Mouse (Mus musculus) forebrain, embryonic 13.5 days (tissue): ENCODE measurements around the gene Plpp3. TPM values are rescaled to one million over a fixed set of nuclear protein-coding genes. Genes with fewer than 3 reads are reported as not detected.
A peak's percentile ranks its signal among the peaks of the same experiment; 100 is the strongest.

Experiments used
- ATAC-seq: fragments of 200-750 bp; cut with Nextera tagmentation; 2 replicates; pipeline ENCODE4 v1.8.0; 2017
- H3K27ac ChIP-seq: fragments of 300-500 bp; sonication (generic); 2 replicates; pipeline ENCODE4 v1.5.1; 2015; ENCODE audit warnings: inconsistent platforms, mild to moderate bottlenecking, moderate library complexity
- H3K27me3 ChIP-seq: fragments of 300-500 bp; sonication (generic); 2 replicates; pipeline ENCODE4 v1.6.1; 2015; ENCODE audit warnings: mild to moderate bottlenecking, inconsistent platforms
- H3K36me3 ChIP-seq: fragments of 300-500 bp; sonication (generic); 2 replicates; pipeline ENCODE4 v1.6.1; 2015; ENCODE audit warnings: mild to moderate bottlenecking, inconsistent platforms; ENCODE audit not compliant: poor library complexity, severe bottlenecking
- H3K4me1 ChIP-seq: fragments of 300-500 bp; sonication (generic); 2 replicates; pipeline ENCODE4 v1.6.1; 2015; ENCODE audit warnings: inconsistent platforms
- H3K4me2 ChIP-seq: fragments of 300-500 bp; sonication (generic); 2 replicates; pipeline ENCODE4 v1.6.1; 2015; ENCODE audit warnings: inconsistent platforms, mild to moderate bottlenecking, moderate library complexity
- H3K4me3 ChIP-seq: fragments of 300-500 bp; sonication (generic); 2 replicates; pipeline ENCODE4 v1.5.1; 2015; ENCODE audit warnings: mild to moderate bottlenecking, inconsistent platforms
- H3K9ac ChIP-seq: fragments of 300-500 bp; sonication (generic); 2 replicates; pipeline ENCODE4 v1.6.1; 2015; ENCODE audit warnings: mild to moderate bottlenecking, inconsistent platforms
- H3K9me3 ChIP-seq: fragments of 300-500 bp; sonication (generic); replicated peaks from 2 replicates; pipeline ENCODE4 v1.6.1; 2016; ENCODE audit warnings: inconsistent platforms
- WGBS: fragments of 180-500 bp; shearing (Covaris S2); methylation state at CpG from one replicate; pipeline ENCODE4 v1.1.7; 2015; 5-methylcytosine and 5-hydroxymethylcytosine counted together
- polyA plus RNA-seq: library from polyadenylated mRNA; unstranded; fragments of >200 nt; fragmentation: Nextera tagmentation; extraction: Ambion mirVana; gene quantifications from 2 replicates; pipeline ENCODE4 v1.2.1, GENCODE M21; 2015

Gene Plpp3
- polyA plus RNA-seq, 1 experiment from 2014 or later: 87.9 TPM

GRCm38 (mm10) chr4:105181014-105181658 lies 24.0 kb downstream of the Plpp3 start:
- Histone ChIP-seq H3K4me3 (no peak overlapping the region), H3K4me1 (peaks cover 89% of the 10 kb centered on the region), H3K9me3 (no peaks in the 10 kb centered on the region), H3K9ac (peak overlapping the region; percentile 27), H3K27me3 (no peaks in the 10 kb centered on the region), H3K36me3 (peaks cover 17% of the 10 kb centered on the region), H3K4me2 (peak overlapping the region; percentile 46), H3K27ac (peak overlapping the region; percentile 96)
- 1% methylated on average over 16 of the region's 16 CpGs for WGBS
- peak; percentile 94 for ATAC-seq

GRCm38 (mm10) chr4:105181659-105182167 lies 24.6 kb downstream of the Plpp3 start:
- Histone ChIP-seq H3K4me2 (peak overlapping the region; percentile 46), H3K36me3 (peaks cover 16% of the 10 kb centered on the region), H3K4me1 (peaks cover 89% of the 10 kb centered on the region), H3K27ac (peak overlapping the region; percentile 96), H3K4me3 (no peak overlapping the region), H3K9ac (peak overlapping the region; percentile 27), H3K9me3 (no peaks in the 10 kb centered on the region), H3K27me3 (no peaks in the 10 kb centered on the region)
- ATAC-seq: peak; percentile 26; the same call in 1 of the 2 replicates
- 5% methylated on average over 3 of the region's 3 CpGs for WGBS

GRCm38 (mm10) chr4:105182249-105182648 lies 25.1 kb downstream of the Plpp3 start:
- H3K36me3 ChIP-seq: peaks cover 17% of the 10 kb centered on the region
- ATAC-seq: no peak
- H3K4me2 ChIP-seq: no peak overlapping the region
- H3K4me1 ChIP-seq: peaks cover 90% of the 10 kb centered on the region
- peak overlapping the region; percentile 96 for H3K27ac ChIP-seq
- H3K4me3 ChIP-seq: no peak overlapping the region
- no peak overlapping the region for H3K9ac ChIP-seq
- 10% methylated on average over 5 of the region's 5 CpGs for WGBS
- no peaks in the 10 kb centered on the region for H3K9me3 ChIP-seq
- H3K27me3 ChIP-seq: no peaks in the 10 kb centered on the region

GRCm38 (mm10) chr4:105184490-105184889 lies 27.3 kb downstream of the Plpp3 start:
- H3K27me3 ChIP-seq: no peaks in the 10 kb centered on the region
- H3K9me3 ChIP-seq: no peaks in the 10 kb centered on the region
- H3K4me1 ChIP-seq: peaks cover 87% of the 10 kb centered on the region
- 59% methylated on average over 4 of the region's 4 CpGs for WGBS
- no peak overlapping the region for H3K4me3 ChIP-seq
- H3K27ac ChIP-seq: no peak overlapping the region; the same call in 1 of the 2 replicates
- no peak overlapping the region for H3K4me2 ChIP-seq
- ATAC-seq: no peak
- H3K36me3 ChIP-seq: peaks cover 13% of the 10 kb centered on the region; the same call in 1 of the 2 replicates
- no peak overlapping the region for H3K9ac ChIP-seq

GRCm38 (mm10) chr4:105184924-105185323 lies 27.8 kb downstream of the Plpp3 start:
- Histone ChIP-seq H3K4me2 (no peak overlapping the region), H3K36me3 (peaks cover 13% of the 10 kb centered on the region; the same call in 1 of the 2 replicates), H3K9ac (no peak overlapping the region), H3K27me3 (no peaks in the 10 kb centered on the region), H3K9me3 (no peaks in the 10 kb centered on the region), H3K4me1 (peaks cover 87% of the 10 kb centered on the region), H3K27ac (no peak overlapping the region), H3K4me3 (no peak overlapping the region)
- WGBS: 92% methylated on average over 6 of the region's 6 CpGs
- ATAC-seq: no peak

GRCm38 (mm10) chr4:105186654-105187053 lies 29.5 kb downstream of the Plpp3 start:
- Histone ChIP-seq H3K27ac (no peak overlapping the region), H3K9ac (no peak overlapping the region), H3K4me1 (peaks cover 87% of the 10 kb centered on the region), H3K9me3 (no peaks in the 10 kb centered on the region), H3K36me3 (peaks cover 13% of the 10 kb centered on the region; the same call in 1 of the 2 replicates), H3K4me2 (no peak overlapping the region), H3K27me3 (no peaks in the 10 kb centered on the region), H3K4me3 (no peak overlapping the region)
- ATAC-seq: no peak
- WGBS: 88% methylated on average over 10 of the region's 10 CpGs

- H3K4me3 ChIP-seq: no peak overlapping the region
- H3K9ac ChIP-seq: no peak overlapping the region
- H3K4me2 ChIP-seq: no peak overlapping the region
- ATAC-seq: no peak
- H3K4me1 ChIP-seq: peaks cover 86% of the 10 kb centered on the region
- H3K9me3 ChIP-seq: no peaks in the 10 kb centered on the region
- H3K36me3 ChIP-seq: peaks cover 12% of the 10 kb centered on the region; the same call in 1 of the 2 replicates
- H3K27me3 ChIP-seq: no peaks in the 10 kb centered on the region
- 92% methylated on average over 7 of the region's 7 CpGs for WGBS
- H3K27ac ChIP-seq: no peak overlapping the region
Observed at GRCm38 (mm10) chr4:105187873-105188272, 30.7 kb downstream of the Plpp3 start.

GRCm38 (mm10) chr4:105188801-105189200 lies 31.7 kb downstream of the Plpp3 start:
- no peak overlapping the region for H3K4me2 ChIP-seq
- WGBS: 77% methylated on average over 7 of the region's 7 CpGs
- no peak for ATAC-seq
- H3K4me1 ChIP-seq: peaks cover 83% of the 10 kb centered on the region
- H3K9ac ChIP-seq: no peak overlapping the region
- H3K9me3 ChIP-seq: no peaks in the 10 kb centered on the region
- H3K4me3 ChIP-seq: no peak overlapping the region
- peaks cover 6% of the 10 kb centered on the region; the same call in 1 of the 2 replicates for H3K36me3 ChIP-seq
- no peaks in the 10 kb centered on the region for H3K27me3 ChIP-seq
- H3K27ac ChIP-seq: no peak overlapping the region

GRCm38 (mm10) chr4:105190826-105191225 lies 33.7 kb downstream of the Plpp3 start:
- H3K9me3 ChIP-seq: no peaks in the 10 kb centered on the region; the same call in 1 of the 2 replicates
- no peak overlapping the region for H3K9ac ChIP-seq
- H3K4me2 ChIP-seq: no peak overlapping the region
- no peak for ATAC-seq
- H3K27ac ChIP-seq: no peak overlapping the region
- peaks cover 73% of the 10 kb centered on the region for H3K4me1 ChIP-seq
- 64% methylated on average over 4 of the region's 4 CpGs for WGBS
- H3K36me3 ChIP-seq: peaks cover 19% of the 10 kb centered on the region
- no peaks in the 10 kb centered on the region for H3K27me3 ChIP-seq
- H3K4me3 ChIP-seq: no peak overlapping the region

GRCm38 (mm10) chr4:105191550-105191949 lies 34.4 kb downstream of the Plpp3 start:
- Histone ChIP-seq H3K9me3 (no peaks in the 10 kb centered on the region; the same call in 1 of the 2 replicates), H3K27me3 (no peaks in the 10 kb centered on the region), H3K4me1 (peaks cover 73% of the 10 kb centered on the region), H3K36me3 (peaks cover 23% of the 10 kb centered on the region), H3K27ac (no peak overlapping the region), H3K4me2 (no peak overlapping the region), H3K4me3 (no peak overlapping the region), H3K9ac (no peak overlapping the region)
- ATAC-seq: no peak
- 76% methylated on average over 5 of the region's 5 CpGs for WGBS

GRCm38 (mm10) chr4:105192665-105193064 lies 35.5 kb downstream of the Plpp3 start:
- Histone ChIP-seq H3K4me1 (peaks cover 71% of the 10 kb centered on the region), H3K4me2 (no peak overlapping the region), H3K27me3 (no peaks in the 10 kb centered on the region), H3K4me3 (no peak overlapping the region), H3K9me3 (no peaks in the 10 kb centered on the region; the same call in 1 of the 2 replicates), H3K27ac (0 out of 2 replicates have a peak overlapping the region, but pooled peaks have one; percentile 19), H3K9ac (no peak overlapping the region), H3K36me3 (peaks cover 24% of the 10 kb centered on the region)
- no peak for ATAC-seq
- WGBS: 36% methylated on average over 5 of the region's 5 CpGs

GRCm38 (mm10) chr4:105195256-105195655 lies 38.1 kb downstream of the Plpp3 start:
- no peak overlapping the region for H3K27ac ChIP-seq
- no peak for ATAC-seq
- H3K9ac ChIP-seq: no peak overlapping the region
- H3K36me3 ChIP-seq: peaks cover 42% of the 10 kb centered on the region
- H3K4me2 ChIP-seq: no peak overlapping the region
- no peaks in the 10 kb centered on the region; the same call in 1 of the 2 replicates for H3K9me3 ChIP-seq
- WGBS: 64% methylated on average over 9 of the region's 9 CpGs
- H3K4me1 ChIP-seq: peaks cover 54% of the 10 kb centered on the region
- no peaks in the 10 kb centered on the region for H3K27me3 ChIP-seq
- no peak overlapping the region for H3K4me3 ChIP-seq
